Mouse (Mus musculus): ENCODE measurements around the gene Nmur1. TPM values are rescaled to one million over a fixed set of nuclear protein-coding genes. Genes with fewer than 3 reads are reported as not detected.

Nmur1 gene
- total and polyA plus RNA-seq, 3 experiments, result not detected

- TF ChIP-seq JUND (IDR thresholded peaks at IDR 0.05; ENCODE audit: low read depth, low read length), result no peak
Observed at GRCm38 (mm10) chr1:86363671-86364070, 62.4 kb downstream of the Nmur1 start (continued).

GRCm38 (mm10) chr1:86361852-86362615, 64.0 kb downstream of the Nmur1 start:
- Histone ChIP-seq H3K9ac (ENCODE audit: control insufficient read depth, low read depth, low read length, poor library complexity, severe bottlenecking) (no peak overlapping the region; the same call in 1 of the 2 replicates), H3K79me2 (ENCODE audit: control insufficient read depth, insufficient read depth, low read length, poor library complexity) (peaks cover 39% of the 10 kb centered on the region), H3K36me3 (ENCODE audit: control insufficient read depth in 1 of 2, insufficient read depth in 2 of 2, low read length in 2 of 2) (peaks cover 10 to 26% of the 10 kb centered on the region in 2 experiments), H3K4me1 (ENCODE audit: control insufficient read depth in 1 of 2, insufficient read depth in 2 of 2, low read length in 2 of 2) (peaks cover 12 to 17% of the 10 kb centered on the region in 2 experiments), H3K27ac (ENCODE audit: control insufficient read depth, low read depth, low read length) (peak overlapping the region; percentile 26; the same call in 1 of the 2 replicates), H3K4me3 (ENCODE audit: control insufficient read depth in 1 of 2, insufficient read depth in 1 of 2, low read depth in 2 of 2, low read length in 2 of 2) (no peak overlapping the region), H3K9me3 (replicated peaks; ENCODE audit: insufficient read depth, low read length) (no peaks in the 10 kb centered on the region), H3K27me3 (ENCODE audit: control insufficient read depth in 1 of 2, insufficient read depth in 2 of 2, low read length in 2 of 2) (no peaks in the 10 kb centered on the region)
- peak; percentile 75 for DNase-seq (ENCODE audit: low read depth, low spot score)
- TF ChIP-seq EP300 (IDR thresholded peaks at IDR 0.05; ENCODE audit: low read depth in 1 of 2, low read length in 2 of 2) (peak in 1 of 2 experiments; percentile 61; a peak in 1 of 4 replicates), UBTF (IDR thresholded peaks at IDR 0.05; ENCODE audit: borderline replicate concordance, insufficient read depth, low read depth, low read length) (no peak), MAX (IDR thresholded peaks at IDR 0.05; ENCODE audit: low read length) (0 out of 2 replicates have a peak, but pooled peaks have one; percentile 42), ZNF384 (IDR thresholded peaks at IDR 0.05; ENCODE audit: low read depth, low read length) (peak; percentile 78), GATA1 (IDR thresholded peaks at IDR 0.05; ENCODE audit: low read depth, low read length) (peak; percentile 76), ZMIZ1 (IDR thresholded peaks at IDR 0.05; ENCODE audit: low read depth, low read length) (no peak), TBP (IDR thresholded peaks at IDR 0.05; ENCODE audit: low read depth, low read length) (no peak), CHD1 (IDR thresholded peaks at IDR 0.05; ENCODE audit: low read depth, low read length) (no peak), POLR2A (IDR thresholded peaks at IDR 0.05; ENCODE audit: control insufficient read depth in 1 of 2, insufficient read depth in 1 of 2, low read depth in 1 of 2, low read length in 2 of 2, poor library complexity in 1 of 2) (no peak), TAL1 (IDR thresholded peaks at IDR 0.05; ENCODE audit: low read length) (peak; percentile 13; the same call in 1 of the 2 replicates), POLR2AphosphoS2 (IDR thresholded peaks at IDR 0.05; ENCODE audit: low read length) (no peak; the same call in 1 of the 2 replicates), BHLHE40 (IDR thresholded peaks at IDR 0.05; ENCODE audit: borderline replicate concordance, low read depth, low read length) (no peak), MAFK (IDR thresholded peaks at IDR 0.05; ENCODE audit: borderline replicate concordance, low read depth, low read length) (no peak), MXI1 (IDR thresholded peaks at IDR 0.05; ENCODE audit: low read depth, low read length) (peak; percentile 67), SIN3A (IDR thresholded peaks at IDR 0.05; ENCODE audit: low read length) (peak; percentile 57), HCFC1 (IDR thresholded peaks at IDR 0.05; ENCODE audit: low read depth, low read length) (peak; percentile 38; the same call in 1 of the 2 replicates), GABPA (IDR thresholded peaks at IDR 0.05; ENCODE audit: low read depth, low read length) (no peak), ETS1 (IDR thresholded peaks at IDR 0.05; ENCODE audit: low read depth, low read length) (no peak), CHD2 (IDR thresholded peaks at IDR 0.05; ENCODE audit: low read length) (no peak), SMC3 (IDR thresholded peaks at IDR 0.05; ENCODE audit: low read depth, low read length) (no peak), POLR2AphosphoS5 (IDR thresholded peaks at IDR 0.05; ENCODE audit: borderline replicate concordance, low read depth, low read length) (no peak)
